1 mouse cellular context compared by ENCODE assay signal in the genomic region with DNA sequence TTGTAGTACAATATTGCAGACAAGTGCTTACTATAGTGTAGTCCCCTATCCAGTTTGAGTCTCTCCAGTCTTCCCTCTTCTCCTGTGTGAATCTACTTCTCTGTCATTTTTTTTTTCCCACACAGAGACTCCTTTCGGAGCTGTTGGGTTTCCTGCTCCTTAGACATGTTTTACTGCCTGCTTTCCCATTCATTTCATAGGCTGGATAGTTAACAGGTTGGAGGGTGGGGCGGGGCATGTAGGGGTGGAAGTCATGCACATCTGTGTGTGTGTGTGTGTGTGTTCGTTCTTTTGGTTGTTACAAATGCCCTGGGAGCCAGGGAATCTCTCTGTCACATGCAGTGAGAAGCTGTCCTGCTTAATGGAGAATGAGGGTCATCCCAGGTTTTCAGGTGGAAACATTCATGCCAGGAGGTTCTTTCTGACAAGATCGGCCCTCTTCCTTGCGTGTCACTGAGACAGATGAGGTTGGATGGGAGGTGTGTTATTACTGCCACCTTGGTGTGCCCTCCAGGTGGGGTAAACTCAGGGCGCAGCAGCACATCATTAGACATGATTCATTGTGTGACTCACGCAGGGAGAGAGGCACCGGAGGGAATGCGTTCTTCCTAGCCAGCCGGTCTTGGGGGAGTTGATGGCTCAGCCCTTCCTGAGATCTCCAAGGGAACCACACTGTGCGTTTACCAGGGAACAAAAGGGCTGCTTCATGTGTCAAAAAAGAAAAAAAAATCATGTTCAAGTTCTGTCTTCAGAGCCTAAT.
TF ChIP-seq lines count a peak whose summit lies in the region.

No protein-coding gene starts in this region.

TF ChIP-seq in CH12.LX, 34 proteins besides CTCF, POLR2A, EP300 and RAD21 (continued from another document):
- TF ChIP-seq BHLHE40 (IDR thresholded peaks at IDR 0.05; ENCODE audit: low read depth, low read length): peak; percentile 13; the same call in 1 of the 2 replicates
- TF ChIP-seq MXI1 (IDR thresholded peaks at IDR 0.05; ENCODE audit: low read depth, low read length): no peak
- no peak for TF ChIP-seq ELF1 (IDR thresholded peaks at IDR 0.05; ENCODE audit: low read depth, low read length)
- no peak for TF ChIP-seq ZMIZ1 (IDR thresholded peaks at IDR 0.05; ENCODE audit: low read depth, low read length)
- no peak for TF ChIP-seq ZKSCAN1 (IDR thresholded peaks at IDR 0.05; ENCODE audit: borderline replicate concordance, low read depth, low read length)
- TF ChIP-seq TBP (conservative IDR thresholded peaks at IDR 0.05; ENCODE audit: low read depth, low read length): 0 out of 2 replicates have a peak, but pooled peaks have one; percentile 2
- TF ChIP-seq MYC (IDR thresholded peaks at IDR 0.05; ENCODE audit: low read depth, low read length): no peak
- no peak for TF ChIP-seq MAX (IDR thresholded peaks at IDR 0.05; ENCODE audit: low read length)
- no peak for TF ChIP-seq IRF4 (IDR thresholded peaks at IDR 0.05; ENCODE audit: low read depth, low read length)
- no peak for TF ChIP-seq ZNF384 (IDR thresholded peaks at IDR 0.05; ENCODE audit: low read depth, low read length)
- no peak for TF ChIP-seq NELFE (IDR thresholded peaks at IDR 0.05; ENCODE audit: low read depth, low read length)
- no peak for TF ChIP-seq RCOR1 (conservative IDR thresholded peaks at IDR 0.05; ENCODE audit: low read depth, low read length)
